Mouse (Mus musculus): Measurements from ENCODE around the gene Mtor. TPM values are rescaled to one million over a fixed set of nuclear protein-coding genes. Genes with fewer than 3 reads are reported as not detected.

The Mtor gene
- polyA plus RNA-seq, 1 experiment from 2014 or later: 13.0 TPM

GRCm38 (mm10) chr4:148507585-148507984, 59.2 kb downstream of the Mtor start:
- no peak overlapping the region for H3K27ac ChIP-seq (ENCODE audit: low read depth)
- no peak for DNase-seq
- H3K4me3 ChIP-seq (ENCODE audit: low read depth, low read length): no peak overlapping the region
- ATAC-seq: no peak
- H3K27me3 ChIP-seq (ENCODE audit: insufficient read depth, low read length): no peaks in the 10 kb centered on the region
- H3K4me1 ChIP-seq (ENCODE audit: insufficient read depth): no peaks in the 10 kb centered on the region
- 92% methylated on average over 5 of the region's 5 CpGs for WGBS (ENCODE audit: insufficient replicate concordance)
- H3K4me2 ChIP-seq (ENCODE audit: low read depth, low read length): no peak overlapping the region
- TF ChIP-seq EP300 (IDR thresholded peaks at IDR 0.05; ENCODE audit: low read depth) (no peak), CTCF (IDR thresholded peaks at IDR 0.05; ENCODE audit: low read depth) (no peak)
- H3K36me3 ChIP-seq (replicated peaks; ENCODE audit: insufficient read depth, low read length): peaks cover 25% of the 10 kb centered on the region; the same call in 1 of the 2 replicates
- no peaks in the 10 kb centered on the region for H3K9me3 ChIP-seq (ENCODE audit: low read length)
- no peak overlapping the region for H3K9ac ChIP-seq (replicated peaks)

DNA sequence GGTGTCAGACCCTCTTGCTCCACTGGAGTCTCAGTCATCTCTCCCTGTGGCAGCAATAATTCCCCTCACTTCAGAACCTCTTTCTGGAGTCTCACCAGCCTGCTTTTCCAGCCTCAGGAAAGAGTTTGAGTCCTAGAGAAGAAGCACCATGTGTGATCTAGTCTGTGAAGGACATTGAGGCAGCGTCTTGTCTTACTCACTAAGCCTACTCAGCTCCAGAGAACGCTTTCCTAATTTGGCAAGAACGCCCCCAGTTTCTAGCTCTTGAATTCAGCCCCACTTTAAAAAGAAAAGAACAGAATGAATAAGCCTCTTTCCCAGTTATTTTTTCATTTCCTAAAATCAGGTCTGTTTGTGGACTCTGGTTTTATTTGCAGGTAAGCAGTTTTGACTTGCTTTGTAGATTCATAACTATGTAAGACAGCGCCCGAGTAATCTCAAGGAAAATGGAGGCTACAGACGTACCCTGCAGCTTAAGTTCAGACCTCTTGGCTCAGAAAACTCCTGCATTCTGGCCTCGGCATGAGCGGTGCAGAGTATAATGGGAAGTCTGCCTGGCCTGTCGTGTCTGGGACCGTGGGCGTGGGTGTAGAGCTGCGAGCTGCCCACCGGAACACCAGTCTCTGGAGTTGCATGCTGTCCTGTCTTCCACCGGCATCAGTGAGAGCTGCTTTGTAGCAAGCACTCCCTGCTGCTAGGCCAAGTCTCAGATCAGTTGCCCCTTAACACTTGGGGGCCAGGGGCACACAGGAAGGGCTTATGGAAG, 59.9 kb downstream of the Mtor start:
- Histone ChIP-seq H3K27ac (ENCODE audit: low read depth) (no peak overlapping the region), H3K9ac (replicated peaks) (no peak overlapping the region), H3K4me3 (ENCODE audit: low read depth, low read length) (no peak overlapping the region), H3K27me3 (ENCODE audit: insufficient read depth, low read length) (no peaks in the 10 kb centered on the region), H3K4me1 (ENCODE audit: insufficient read depth) (no peaks in the 10 kb centered on the region), H3K36me3 (replicated peaks; ENCODE audit: insufficient read depth, low read length) (peaks cover 29% of the 10 kb centered on the region; the same call in 1 of the 2 replicates), H3K9me3 (ENCODE audit: low read length) (no peaks in the 10 kb centered on the region), H3K4me2 (ENCODE audit: low read depth, low read length) (no peak overlapping the region)
- ATAC-seq (no peak), DNase-seq (no peak)
- TF ChIP-seq CTCF (IDR thresholded peaks at IDR 0.05; ENCODE audit: low read depth) (no peak), EP300 (IDR thresholded peaks at IDR 0.05; ENCODE audit: low read depth) (no peak)
- 88% methylated on average over 14 of the region's 14 CpGs for WGBS (ENCODE audit: insufficient replicate concordance)

DNA sequence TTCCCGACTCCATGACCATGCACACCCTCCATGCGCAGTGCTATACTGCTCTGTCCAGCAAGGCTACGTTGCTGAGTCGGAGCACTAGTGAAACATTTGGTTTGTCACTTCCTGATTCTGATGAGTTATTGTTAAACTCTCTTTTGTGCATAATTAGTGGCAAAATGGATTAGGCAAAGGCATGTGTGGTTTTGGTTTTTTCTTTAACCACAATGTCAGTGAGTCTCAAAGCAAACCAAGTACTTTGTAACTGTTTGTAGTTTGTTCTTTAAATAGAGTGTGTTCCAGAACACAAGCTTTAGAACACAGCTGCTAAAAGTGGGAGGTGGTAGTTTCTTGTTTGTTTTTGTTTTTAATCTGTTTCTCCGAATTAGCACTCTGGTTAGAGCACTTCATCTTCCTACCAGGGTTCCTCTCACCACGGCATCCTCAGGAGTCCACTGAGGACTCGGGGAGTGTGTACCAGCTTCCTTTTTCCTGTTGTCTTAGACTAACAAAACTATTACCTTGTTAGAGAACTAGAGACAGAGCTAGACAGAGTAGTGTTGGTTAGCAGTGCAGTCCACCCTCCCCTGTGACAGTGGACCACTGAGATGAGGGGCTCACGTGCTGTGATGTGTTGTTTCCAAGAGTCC, 61.2 kb downstream of the Mtor start:
- TF ChIP-seq CTCF (IDR thresholded peaks at IDR 0.05; ENCODE audit: low read depth) (no peak), EP300 (IDR thresholded peaks at IDR 0.05; ENCODE audit: low read depth) (no peak)
- no peak for DNase-seq
- H3K4me3 ChIP-seq (ENCODE audit: low read depth, low read length): no peak overlapping the region
- no peak overlapping the region for H3K27ac ChIP-seq (ENCODE audit: low read depth)
- no peak for ATAC-seq
- H3K4me1 ChIP-seq (ENCODE audit: insufficient read depth): no peaks in the 10 kb centered on the region
- H3K4me2 ChIP-seq (ENCODE audit: low read depth, low read length): no peak overlapping the region
- 61% methylated on average over 8 of the region's 8 CpGs for WGBS (ENCODE audit: insufficient replicate concordance)
- H3K27me3 ChIP-seq (ENCODE audit: insufficient read depth, low read length): no peaks in the 10 kb centered on the region
- no peak overlapping the region for H3K9ac ChIP-seq (replicated peaks)
- H3K9me3 ChIP-seq (ENCODE audit: low read length): no peaks in the 10 kb centered on the region
- peaks cover 32% of the 10 kb centered on the region for H3K36me3 ChIP-seq (replicated peaks; ENCODE audit: insufficient read depth, low read length)

DNA sequence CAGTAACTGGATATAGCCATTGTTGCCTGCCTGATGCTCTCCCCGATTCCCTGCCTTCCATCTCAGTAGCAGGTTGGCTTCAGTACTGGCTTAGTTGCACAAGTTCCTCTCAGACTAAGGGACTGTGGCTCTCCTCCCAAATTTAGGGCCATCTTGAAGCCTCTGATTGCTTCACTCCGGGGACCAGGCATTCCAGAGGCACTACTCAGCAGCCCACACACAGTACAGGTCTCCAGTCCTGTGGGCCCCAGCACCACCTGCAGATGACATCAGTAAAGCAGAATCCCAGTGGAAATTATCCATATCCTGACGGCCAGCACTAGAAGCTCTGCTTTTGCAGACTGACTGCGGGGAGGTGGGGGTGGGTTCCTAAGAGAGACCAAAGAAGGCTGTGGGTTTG, 62.3 kb downstream of the Mtor start:
- WGBS (ENCODE audit: insufficient replicate concordance): 79% methylated on average over 4 of the region's 4 CpGs

GRCm38 (mm10) chr4:148511334-148511733, 62.9 kb downstream of the Mtor start:
- 82% methylated on average over 4 of the region's 4 CpGs for WGBS (ENCODE audit: insufficient replicate concordance)
- H3K4me1 ChIP-seq (ENCODE audit: insufficient read depth): no peaks in the 10 kb centered on the region
- no peak overlapping the region for H3K27ac ChIP-seq (ENCODE audit: low read depth)
- no peaks in the 10 kb centered on the region for H3K9me3 ChIP-seq (ENCODE audit: low read length)
- DNase-seq (no peak), ATAC-seq (no peak)
- TF ChIP-seq EP300 (IDR thresholded peaks at IDR 0.05; ENCODE audit: low read depth): no peak
- no peak for TF ChIP-seq CTCF (IDR thresholded peaks at IDR 0.05; ENCODE audit: low read depth)
- no peak overlapping the region for H3K4me3 ChIP-seq (ENCODE audit: low read depth, low read length)
- H3K9ac ChIP-seq (replicated peaks): no peak overlapping the region
- H3K36me3 ChIP-seq (replicated peaks; ENCODE audit: insufficient read depth, low read length): peaks cover 33% of the 10 kb centered on the region
- H3K4me2 ChIP-seq (ENCODE audit: low read depth, low read length): no peak overlapping the region
- H3K27me3 ChIP-seq (ENCODE audit: insufficient read depth, low read length): no peaks in the 10 kb centered on the region

More for the DNA sequence above, 62.3 kb downstream of the Mtor start:
- DNase-seq: no peak
- no peak overlapping the region for H3K4me3 ChIP-seq (ENCODE audit: low read depth, low read length)
- no peak for ATAC-seq
- no peak overlapping the region for H3K9ac ChIP-seq (replicated peaks)
- H3K4me2 ChIP-seq (ENCODE audit: low read depth, low read length): no peak overlapping the region
- H3K4me1 ChIP-seq (ENCODE audit: insufficient read depth): no peaks in the 10 kb centered on the region
- no peaks in the 10 kb centered on the region for H3K9me3 ChIP-seq (ENCODE audit: low read length)
- H3K27me3 ChIP-seq (ENCODE audit: insufficient read depth, low read length): no peaks in the 10 kb centered on the region
- peaks cover 36% of the 10 kb centered on the region for H3K36me3 ChIP-seq (replicated peaks; ENCODE audit: insufficient read depth, low read length)
- TF ChIP-seq EP300 (IDR thresholded peaks at IDR 0.05; ENCODE audit: low read depth): no peak
- no peak for TF ChIP-seq CTCF (IDR thresholded peaks at IDR 0.05; ENCODE audit: low read depth)
- H3K27ac ChIP-seq (ENCODE audit: low read depth): no peak overlapping the region

DNA sequence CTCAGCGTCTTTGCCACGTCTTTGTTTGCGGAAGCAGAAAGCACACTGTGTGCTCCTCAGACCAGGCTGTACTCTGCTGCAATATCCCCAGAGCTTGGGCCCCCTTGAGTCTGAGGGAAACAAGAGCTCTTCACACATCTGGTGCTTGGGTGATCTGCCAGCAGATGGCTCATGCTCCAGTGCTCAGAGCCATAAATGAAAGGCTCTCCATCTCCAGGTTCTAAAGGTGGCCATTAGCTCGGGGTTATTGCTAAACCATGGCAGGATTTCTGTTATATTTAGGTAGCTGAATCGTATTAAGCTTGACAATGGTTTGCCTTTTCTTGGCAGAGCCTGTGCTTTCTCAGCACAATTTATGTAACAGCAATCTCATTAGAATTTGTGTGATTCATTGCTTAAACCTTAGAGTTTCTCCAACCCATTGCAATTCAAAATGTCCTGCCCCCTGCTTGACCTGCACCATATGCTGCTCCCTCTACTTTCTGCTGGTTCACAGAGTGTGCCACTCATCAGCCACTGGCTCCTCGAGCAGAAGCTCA, 64.7 kb downstream of the Mtor start:
- no peak overlapping the region for H3K4me3 ChIP-seq (ENCODE audit: low read depth, low read length)
- no peaks in the 10 kb centered on the region for H3K27me3 ChIP-seq (ENCODE audit: insufficient read depth, low read length)
- H3K27ac ChIP-seq (ENCODE audit: low read depth): no peak overlapping the region
- TF ChIP-seq CTCF (IDR thresholded peaks at IDR 0.05; ENCODE audit: low read depth) (no peak), EP300 (IDR thresholded peaks at IDR 0.05; ENCODE audit: low read depth) (no peak)
- no peak overlapping the region for H3K4me2 ChIP-seq (ENCODE audit: low read depth, low read length)
- peaks cover 40% of the 10 kb centered on the region for H3K36me3 ChIP-seq (replicated peaks; ENCODE audit: insufficient read depth, low read length)
- 76% methylated on average over 6 of the region's 6 CpGs for WGBS (ENCODE audit: insufficient replicate concordance)
- ATAC-seq (no peak), DNase-seq (no peak)
- no peak overlapping the region for H3K9ac ChIP-seq (replicated peaks)
- H3K9me3 ChIP-seq (ENCODE audit: low read length): no peaks in the 10 kb centered on the region
- H3K4me1 ChIP-seq (ENCODE audit: insufficient read depth): no peaks in the 10 kb centered on the region
